Mouse (Mus musculus) neural tube, embryonic 10.5 days (tissue): ENCODE data around the gene Slc12a5.

Experiments used
- DNase-seq: peaks from one replicate; pipeline ENCODE4 v3.0.0-alpha.2; 2017; ENCODE audit warnings: low spot score; ENCODE audit errors: extremely low spot score

Slc12a5 gene

GRCm38 (mm10) chr2:165027163-165027562 lies 66.6 kb downstream of the Slc12a5 start:
- DNase-seq, result no peak

- DNase-seq, result no peak
These were observed 71.9 kb downstream of the Slc12a5 start for GRCm38 (mm10) chr2:165032533-165032932.

- DNase-seq, result no peak
These were observed 72.7 kb downstream of the Slc12a5 start for GRCm38 (mm10) chr2:165033306-165033705.

- DNase-seq, result peak; percentile 99
These were observed 73.8 kb downstream of the Slc12a5 start, which contains the start of gene Ncoa5 for GRCm38 (mm10) chr2:165034131-165035057. Gene Ncoa5, minus strand, starts transcription at chr2:165034867.

- no peak for DNase-seq
These were observed 74.4 kb downstream of the Slc12a5 start for GRCm38 (mm10) chr2:165035058-165035431.

GRCm38 (mm10) chr2:165037415-165037814 lies 76.8 kb downstream of the Slc12a5 start:
- no peak for DNase-seq

- no peak for DNase-seq
These were observed 81.5 kb downstream of the Slc12a5 start for GRCm38 (mm10) chr2:165042126-165042525.

- DNase-seq, result peak; percentile 49
These were observed 82.6 kb downstream of the Slc12a5 start for GRCm38 (mm10) chr2:165043090-165043636.

- DNase-seq, result no peak
These were observed 83.1 kb downstream of the Slc12a5 start for GRCm38 (mm10) chr2:165043729-165044128.

- DNase-seq, result no peak
These were observed 88.4 kb downstream of the Slc12a5 start for GRCm38 (mm10) chr2:165049044-165049443.
